Mouse (Mus musculus) small intestine, adult 2 months (tissue): Measurements from ENCODE around the gene En1. TPM values are rescaled to one million over a fixed set of nuclear protein-coding genes. Genes with fewer than 3 reads are reported as not detected.

Experiments used
- H3K27ac ChIP-seq: fragments of 200-500 bp; 2 replicates; pipeline ENCODE4 v1.5.1; 2012; ENCODE audit warnings: low read depth, low read length, control low read depth, inconsistent platforms; ENCODE audit not compliant: insufficient read depth
- H3K27me3 ChIP-seq: fragments of 200-500 bp; 2 replicates; pipeline ENCODE4 v1.6.1; 2012; ENCODE audit warnings: mild to moderate bottlenecking, moderate library complexity, low read length, inconsistent platforms; ENCODE audit not compliant: control insufficient read depth, insufficient read depth
- H3K36me3 ChIP-seq: fragments of 200-500 bp; 2 replicates; pipeline ENCODE4 v1.6.1; 2012; ENCODE audit warnings: mild to moderate bottlenecking, low read length, control low read depth, inconsistent platforms; ENCODE audit not compliant: control insufficient read depth, insufficient read depth
- H3K4me1 ChIP-seq: fragments of 200-500 bp; 2 replicates; pipeline ENCODE4 v1.6.1; 2012; ENCODE audit warnings: low read length, inconsistent platforms, mixed read lengths; ENCODE audit not compliant: control insufficient read depth, insufficient read depth, insufficient read length
- H3K4me3 ChIP-seq: fragments of 200-500 bp; 2 replicates; pipeline ENCODE4 v1.5.1; 2012; ENCODE audit warnings: low read depth, mild to moderate bottlenecking, control low read depth, inconsistent platforms, low read length, moderate library complexity
- CTCF ChIP-seq: fragments of 200-500 bp; IDR thresholded peaks from 2 replicates; pipeline ENCODE4 v1.5.1; 2012; ENCODE audit warnings: low read depth, mild to moderate bottlenecking, control low read depth, inconsistent platforms, low read length, moderate library complexity, mixed read lengths; ENCODE audit not compliant: insufficient replicate concordance, insufficient read length; ENCODE audit errors: extremely low read depth
- POLR2A ChIP-seq: fragments of 200-500 bp; IDR thresholded peaks from 2 replicates; pipeline ENCODE4 v1.6.1; 2012; ENCODE audit warnings: low read depth, mild to moderate bottlenecking, control low read depth, inconsistent platforms, low read length, moderate library complexity
- WGBS: fragments of 180-500 bp; shearing (Covaris S2); methylation state at CpG from one replicate; pipeline ENCODE4 v1.1.7; 2018; 5-methylcytosine and 5-hydroxymethylcytosine counted together
- polyA plus RNA-seq: library from polyadenylated mRNA; depleted of rRNA; stranded (reverse); fragments of >200 nt; gene quantifications from 2 replicates; pipeline ENCODE4 v1.2.3, GENCODE M21; 2012

En1 gene
- polyA plus RNA-seq, 1 experiment, result not detected

GRCm38 (mm10) chr1:120605521-120606310 lies 3.5 kb downstream of the En1 start:
- TF ChIP-seq CTCF (no peak), POLR2A (no peak)
- Histone ChIP-seq H3K27me3 (peaks cover 77% of the 10 kb centered on the region), H3K4me3 (no peak overlapping the region), H3K4me1 (no peaks in the 10 kb centered on the region; the same call in none of the 2 replicates), H3K27ac (no peak overlapping the region), H3K36me3 (no peaks in the 10 kb centered on the region)
- 12% methylated on average over 6 of the region's 6 CpGs for whole genome bisulfite sequencing

- no peaks in the 10 kb centered on the region; the same call in none of the 2 replicates for H3K4me1 ChIP-seq
- H3K27me3 ChIP-seq, result peaks cover 70% of the 10 kb centered on the region
- no peak overlapping the region for H3K27ac ChIP-seq
- H3K4me3 ChIP-seq, result 0 out of 2 replicates have a peak overlapping the region, but pooled peaks have one; percentile 9
- 2% methylated on average over 52 of the region's 52 CpGs for WGBS
- no peaks in the 10 kb centered on the region for H3K36me3 ChIP-seq
- no peak for TF ChIP-seq POLR2A
- no peak for TF ChIP-seq CTCF
Measured at GRCm38 (mm10) chr1:120606641-120607575, 4.7 kb downstream of the En1 start.

GRCm38 (mm10) chr1:120607576-120608400 lies 5.6 kb downstream of the En1 start:
- WGBS, result 11% methylated on average over 11 of the region's 11 CpGs
- Histone ChIP-seq H3K36me3 (no peaks in the 10 kb centered on the region), H3K4me3 (no peak overlapping the region), H3K4me1 (no peaks in the 10 kb centered on the region; the same call in none of the 2 replicates), H3K27ac (no peak overlapping the region), H3K27me3 (peaks cover 72% of the 10 kb centered on the region)
- TF ChIP-seq CTCF (no peak), POLR2A (no peak)

- Histone ChIP-seq H3K27me3 (peaks cover 72% of the 10 kb centered on the region), H3K4me1 (no peaks in the 10 kb centered on the region; the same call in none of the 2 replicates), H3K4me3 (no peak overlapping the region), H3K27ac (no peak overlapping the region), H3K36me3 (no peaks in the 10 kb centered on the region)
- TF ChIP-seq CTCF, result no peak
- 49% methylated on average over 3 of the region's 3 CpGs for WGBS
Measured at GRCm38 (mm10) chr1:120608461-120608860, 6.2 kb downstream of the En1 start.

DNA sequence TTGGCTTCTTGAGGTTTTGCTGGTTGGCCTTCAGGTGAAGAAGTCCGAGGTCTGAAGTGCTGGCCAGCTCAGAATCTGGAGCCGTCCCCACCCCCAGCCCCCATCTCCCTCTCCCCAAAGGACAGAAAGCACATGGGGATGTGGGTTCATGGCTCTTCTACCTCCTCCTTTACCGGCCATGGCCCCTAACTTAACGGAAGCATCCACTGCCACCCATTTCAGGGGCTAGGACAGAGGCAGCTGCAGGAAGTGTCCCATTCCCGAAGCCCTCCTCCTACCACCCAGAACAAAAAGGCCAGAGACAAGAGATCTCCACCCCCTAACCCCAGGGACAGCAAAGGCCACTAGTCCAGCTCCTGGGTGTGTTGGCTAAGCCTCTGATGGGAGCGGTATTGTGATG lies 7.4 kb downstream of the En1 start:
- H3K36me3 ChIP-seq, result no peaks in the 10 kb centered on the region
- H3K27me3 ChIP-seq, result peaks cover 71% of the 10 kb centered on the region
- no peaks in the 10 kb centered on the region for H3K4me1 ChIP-seq
- WGBS, result 6% methylated on average over 6 of the region's 6 CpGs
- H3K27ac ChIP-seq, result no peak overlapping the region
- no peak for TF ChIP-seq POLR2A
- no peak for TF ChIP-seq CTCF
- no peak overlapping the region for H3K4me3 ChIP-seq

GRCm38 (mm10) chr1:120613461-120614306 lies 11.5 kb downstream of the En1 start:
- TF ChIP-seq POLR2A (no peak), CTCF (no peak)
- no peak overlapping the region for H3K27ac ChIP-seq
- H3K36me3 ChIP-seq, result no peaks in the 10 kb centered on the region
- H3K4me1 ChIP-seq, result no peaks in the 10 kb centered on the region
- WGBS, result 5% methylated on average over 32 of the region's 32 CpGs
- H3K27me3 ChIP-seq, result peaks cover 48% of the 10 kb centered on the region
- H3K4me3 ChIP-seq, result no peak overlapping the region
